Mouse (Mus musculus) embryo, embryonic 10 days (tissue): ENCODE results near the gene Hnrnpk.
"Not testable (repeated sequence)": the region's sequence is repeated elsewhere in the genome, so short reads cannot be mapped to it uniquely, and the experiment has no call there.

Source experiments
- DNase-seq: peaks from one replicate; pipeline ENCODE4 v3.0.0-alpha.2; 2015; ENCODE audit warnings: low spot score

Hnrnpk gene

DNA sequence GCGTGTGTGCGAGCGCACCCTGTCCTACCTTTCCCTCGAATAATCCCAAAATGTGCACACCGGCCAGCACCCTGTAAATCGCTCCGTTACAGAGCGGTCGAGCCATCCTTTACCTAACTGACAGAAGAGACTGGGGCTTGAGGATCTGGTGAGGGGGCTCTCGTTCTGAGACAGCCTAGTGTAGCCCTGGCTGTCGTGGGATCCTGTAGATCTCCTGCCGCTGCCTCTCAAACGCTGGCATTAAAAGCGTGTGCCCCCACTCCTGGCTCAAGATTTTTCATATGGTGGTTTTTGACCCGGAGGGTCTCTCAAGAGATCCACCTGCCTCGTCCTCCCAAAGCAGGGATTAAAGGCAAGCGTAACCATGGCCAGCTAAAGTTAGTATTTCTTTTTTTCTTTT is at the start of gene Hnrnpk:
Gene Hnrnpk, minus strand, starts transcription at position 101 of the 400 bp plus-strand sequence.
- DNase-seq: not testable (repeated sequence)

DNA sequence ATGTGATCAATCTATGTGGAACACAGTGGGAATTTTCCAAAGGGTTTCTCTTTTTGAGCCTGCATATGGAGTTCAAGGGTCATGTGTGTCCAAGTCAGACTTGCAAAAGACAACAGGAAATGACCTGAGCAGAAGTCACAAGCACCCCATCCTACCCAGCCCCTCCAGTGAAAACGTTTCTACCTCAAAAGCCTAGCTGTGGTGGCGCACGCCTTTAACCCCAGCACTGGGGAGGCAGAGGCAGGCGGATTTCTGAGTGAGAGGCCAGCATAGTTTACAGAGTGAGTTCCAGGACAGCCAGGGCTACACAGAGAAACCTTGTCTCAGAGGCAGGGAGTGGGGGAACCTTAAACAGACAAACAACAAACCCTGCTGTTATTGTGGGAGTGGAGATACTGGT is 49.1 kb upstream of the Hnrnpk start:
- DNase-seq: no peak

GRCm38 (mm10) chr13:58450459-58451182 is 47.5 kb upstream of the Hnrnpk start:
- DNase-seq: peak; percentile 24

GRCm38 (mm10) chr13:58446541-58446940 is 43.4 kb upstream of the Hnrnpk start:
- no peak for DNase-seq

- DNase-seq: no peak
Observed at GRCm38 (mm10) chr13:58443787-58444186, 40.6 kb upstream of the Hnrnpk start.

- DNase-seq: peak; percentile 21
Observed at GRCm38 (mm10) chr13:58443326-58443725, 40.2 kb upstream of the Hnrnpk start.

DNA sequence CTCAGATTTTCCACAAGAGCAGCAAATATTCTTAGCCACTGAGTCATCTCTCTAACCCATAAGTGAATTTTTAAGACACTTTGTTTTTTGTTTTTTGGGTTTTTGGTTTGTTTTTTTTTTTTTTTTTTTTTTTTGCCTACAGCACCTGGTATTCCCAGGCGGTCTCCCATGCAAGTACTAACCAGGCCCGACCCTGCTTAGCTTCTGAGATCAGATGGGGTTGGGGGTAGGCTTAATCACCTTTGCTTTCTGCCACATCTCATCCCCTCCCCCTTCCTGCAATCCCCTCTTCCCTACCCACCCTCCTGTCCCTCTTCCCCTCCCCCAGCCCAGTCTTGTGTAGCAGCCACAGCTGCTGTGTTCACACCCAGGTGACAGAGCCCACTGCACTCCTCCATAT is 36.6 kb upstream of the Hnrnpk start:
- no peak for DNase-seq

GRCm38 (mm10) chr13:58423061-58423660 is 20.0 kb upstream of the Hnrnpk start:
- no peak for DNase-seq

GRCm38 (mm10) chr13:58422242-58422641 is 19.1 kb upstream of the Hnrnpk start:
- DNase-seq: no peak

GRCm38 (mm10) chr13:58421026-58421425 is 17.9 kb upstream of the Hnrnpk start:
- no peak for DNase-seq

DNA sequence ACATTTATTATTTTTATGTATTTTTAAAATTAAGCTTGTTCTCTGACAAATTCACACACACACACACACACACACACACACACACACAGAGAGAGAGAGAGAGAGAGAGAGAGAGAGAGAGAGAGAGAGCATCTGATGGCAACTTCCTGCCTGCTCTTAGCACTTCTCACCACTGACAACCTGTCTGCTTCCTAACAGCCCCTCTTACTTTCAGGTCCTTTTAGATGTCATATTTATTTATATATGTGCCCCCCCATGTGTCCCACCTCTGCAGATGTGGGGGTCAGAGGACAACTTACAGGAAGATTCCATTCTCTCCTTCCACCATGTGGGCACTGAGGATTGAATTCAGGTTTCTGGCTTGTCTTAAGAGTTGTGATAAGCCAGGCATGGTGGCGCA is 16.1 kb upstream of the Hnrnpk start:
- no peak for DNase-seq

- DNase-seq: no peak
Observed at GRCm38 (mm10) chr13:58418656-58419055, 15.5 kb upstream of the Hnrnpk start.

GRCm38 (mm10) chr13:58415838-58416237 is 12.7 kb upstream of the Hnrnpk start:
- DNase-seq: no peak

- no peak for DNase-seq
Observed at GRCm38 (mm10) chr13:58415374-58415773, 12.2 kb upstream of the Hnrnpk start.

DNA sequence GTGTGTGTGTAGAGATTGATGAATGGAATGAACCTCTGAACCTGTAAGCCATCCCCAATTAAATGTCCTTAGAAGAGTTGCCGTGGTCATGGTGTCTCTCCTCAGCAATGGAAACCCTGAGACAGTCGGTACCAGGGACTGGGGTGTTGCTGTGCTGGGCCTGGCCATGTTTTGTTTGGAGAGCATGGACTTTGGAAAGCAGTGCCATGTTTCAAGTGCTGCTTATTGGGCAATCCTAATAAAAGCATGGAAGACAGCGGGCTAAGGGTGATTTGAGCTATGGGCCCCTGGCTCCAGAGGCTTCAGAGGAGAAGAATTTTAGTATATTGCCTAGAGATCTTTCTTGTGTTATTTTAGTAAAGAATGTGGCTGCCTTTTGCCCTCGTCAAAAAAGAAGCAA is 7.9 kb upstream of the Hnrnpk start:
- no peak for DNase-seq

DNA sequence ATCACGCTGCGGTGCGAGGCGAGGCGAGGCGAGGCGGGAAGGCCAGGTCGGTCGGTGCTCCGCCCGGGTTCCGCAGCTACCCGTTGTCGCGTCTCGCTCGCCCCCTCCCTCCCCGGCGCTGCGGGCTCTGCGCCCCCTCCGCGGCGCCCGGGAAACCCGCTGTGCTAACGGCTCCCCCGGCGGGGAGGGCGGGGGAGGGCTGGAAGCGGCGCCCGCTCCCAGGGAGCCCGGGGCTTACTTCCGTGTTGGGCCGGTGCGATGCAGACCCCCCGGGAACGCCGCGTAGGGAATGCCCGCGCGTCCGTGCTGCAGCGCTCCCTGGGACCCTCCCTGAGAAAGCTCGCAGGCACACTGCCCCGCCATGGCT is 416 bp downstream of the Hnrnpk start:
- DNase-seq: no peak

- peak; percentile 98 for DNase-seq
Observed at GRCm38 (mm10) chr13:58402003-58402743, 970 bp downstream of the Hnrnpk start, which contains the start of gene Rmi1. TSS of gene Rmi1 (plus strand) at chr13:58402248.

- peak; percentile 81 for DNase-seq
Observed at GRCm38 (mm10) chr13:58401135-58402002, 1.8 kb downstream of the Hnrnpk start.

DNA sequence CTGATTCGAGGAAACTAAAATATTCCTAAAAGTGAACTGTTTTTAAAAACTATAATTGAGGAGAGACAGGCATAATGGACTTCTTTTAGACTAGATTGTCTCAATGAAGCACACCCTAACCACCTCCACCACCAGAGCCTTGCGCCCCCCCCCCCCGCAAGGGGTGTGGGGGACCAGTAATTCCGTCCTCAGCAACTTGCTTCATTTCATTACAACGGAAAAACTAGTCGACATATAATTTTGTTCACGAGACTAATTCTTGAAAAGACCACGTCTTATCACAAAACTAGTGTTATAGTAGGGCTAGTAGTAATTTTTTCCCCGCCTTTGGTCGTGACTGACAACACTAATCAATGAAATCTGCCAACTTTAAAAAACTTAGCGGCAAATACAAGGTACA is 2.6 kb downstream of the Hnrnpk start:
- no peak for DNase-seq

DNA sequence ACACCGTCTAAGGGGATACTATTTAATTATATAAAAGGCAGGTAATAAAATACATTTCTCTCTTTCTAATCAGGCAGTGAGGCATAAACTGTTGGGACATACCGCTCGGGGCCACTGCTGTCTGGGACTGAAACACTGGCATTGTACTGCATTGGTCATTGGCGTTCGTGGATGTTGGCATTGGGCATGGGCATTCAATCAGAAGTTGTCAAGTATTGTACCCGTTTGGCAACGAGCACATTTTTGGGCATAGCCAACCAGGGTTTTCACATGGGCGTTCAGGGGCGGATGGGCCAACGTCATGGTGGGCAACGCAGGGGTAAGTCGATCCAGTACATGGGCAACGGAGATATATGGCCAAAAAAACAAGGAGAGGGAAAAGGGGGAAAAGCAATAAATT is 5.5 kb downstream of the Hnrnpk start:
- no peak for DNase-seq

DNA sequence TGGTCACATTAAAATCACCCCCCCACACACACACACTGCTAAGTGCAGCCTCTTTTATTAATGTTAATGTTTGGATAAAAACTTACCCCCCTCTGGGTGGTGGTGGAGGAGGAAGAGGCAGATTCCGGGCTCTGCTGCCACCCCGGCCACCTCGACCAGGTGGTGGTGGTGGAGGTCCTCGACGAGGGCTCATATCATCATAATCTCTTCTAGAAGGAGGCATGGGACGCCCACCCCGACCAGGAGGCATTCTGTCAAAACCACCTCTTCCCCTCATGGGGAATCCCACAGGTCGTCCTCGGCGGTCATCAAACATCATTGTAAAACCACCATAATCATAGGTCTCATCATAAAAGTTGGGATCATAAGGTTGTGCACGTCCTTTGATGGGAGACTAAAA is 8.8 kb downstream of the Hnrnpk start:
- not testable (repeated sequence) for DNase-seq

- DNase-seq: no peak
Observed at GRCm38 (mm10) chr13:58389324-58389951, 13.7 kb downstream of the Hnrnpk start.
